Mouse (Mus musculus) thymus, adult 2 months (tissue): ENCODE measurements at regions not wholly inside any gene's neighbourhood (a gene's known extent, or its start where the extent isn't known, plus 50 kb on each side); places are given as distances from the start of the nearest gene placed in this dataset.

Experiments used
- DNase-seq: peaks from one replicate; pipeline ENCODE4 v3.0.0; 2021
- H3K27ac ChIP-seq: fragments of 200-500 bp; 2 replicates; pipeline ENCODE4 v1.5.1; 2012; ENCODE audit warnings: low read length, control low read depth; ENCODE audit not compliant: control insufficient read depth, insufficient read depth
- H3K27me3 ChIP-seq: fragments of 200-500 bp; 2 replicates; pipeline ENCODE4 v1.6.1; 2012; ENCODE audit warnings: mild to moderate bottlenecking, low read length, moderate library complexity, mixed read lengths; ENCODE audit not compliant: control insufficient read depth, insufficient read depth
- H3K36me3 ChIP-seq: fragments of 200-500 bp; 2 replicates; pipeline ENCODE4 v1.6.1; 2012; ENCODE audit warnings: mild to moderate bottlenecking, low read length, moderate library complexity; ENCODE audit not compliant: control insufficient read depth, insufficient read depth
- H3K4me1 ChIP-seq: fragments of 200-500 bp; replicated peaks from 2 replicates; pipeline ENCODE4 v1.6.1; 2012; ENCODE audit warnings: low read length; ENCODE audit not compliant: control insufficient read depth, insufficient read depth
- H3K4me3 ChIP-seq: fragments of 200-500 bp; 2 replicates; pipeline ENCODE4 v1.5.1; 2012; ENCODE audit warnings: mild to moderate bottlenecking, low read length, control low read depth, moderate library complexity; ENCODE audit not compliant: control insufficient read depth, insufficient read depth
- CTCF ChIP-seq: fragments of 200-500 bp; IDR thresholded peaks from 2 replicates; pipeline ENCODE4 v1.5.1; 2012; ENCODE audit warnings: mild to moderate bottlenecking, control low read depth, low read length, moderate library complexity, borderline replicate concordance; ENCODE audit not compliant: control insufficient read depth, poor library complexity, insufficient read depth; ENCODE audit errors: extremely low read depth
- POLR2A ChIP-seq: fragments of 200-500 bp; IDR thresholded peaks from 2 replicates; pipeline ENCODE4 v1.6.1; 2012; ENCODE audit warnings: mild to moderate bottlenecking, low read length, control low read depth, moderate library complexity; ENCODE audit not compliant: control insufficient read depth, poor library complexity, insufficient read depth; ENCODE audit errors: extremely low read depth
- WGBS: fragments of 180-500 bp; shearing (Covaris S2); methylation state at CpG from one replicate; pipeline ENCODE4 v1.1.7; 2018; 5-methylcytosine and 5-hydroxymethylcytosine counted together

- 99% methylated on average over 2 of the region's 2 CpGs for WGBS
- no peaks in the 10 kb centered on the region for H3K36me3 ChIP-seq
- H3K4me3 ChIP-seq: no peak overlapping the region
- DNase-seq: no peak
- H3K27ac ChIP-seq: no peak overlapping the region
- peaks cover 7% of the 10 kb centered on the region for H3K4me1 ChIP-seq
- no peak for TF ChIP-seq POLR2A
- TF ChIP-seq CTCF: no peak
- no peaks in the 10 kb centered on the region for H3K27me3 ChIP-seq
Observed at GRCm38 (mm10) chr8:128225123-128225522, 133.3 kb upstream of the Nrp1 start.

DNA sequence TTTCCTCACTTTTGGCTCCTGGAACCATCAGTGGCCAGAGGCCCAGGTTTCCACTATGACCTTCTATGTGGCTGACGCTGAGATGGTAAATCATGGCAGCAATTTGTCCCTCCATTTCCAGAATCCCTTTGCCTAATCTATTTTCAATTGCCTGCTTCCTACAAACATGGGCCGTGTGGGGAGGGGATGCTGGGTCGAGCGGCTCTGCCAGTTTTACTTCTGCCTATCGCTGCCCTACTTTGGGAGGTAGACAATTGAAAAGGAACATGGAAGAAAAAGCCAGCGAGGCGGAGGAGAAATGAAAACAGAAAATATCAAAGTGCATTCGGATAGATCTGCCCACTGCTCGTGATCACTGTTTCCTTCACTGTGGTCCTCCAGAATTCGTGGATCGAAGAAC lies 123.3 kb upstream of the Nrp1 start:
- no peaks in the 10 kb centered on the region for H3K4me1 ChIP-seq
- no peak overlapping the region for H3K4me3 ChIP-seq
- no peaks in the 10 kb centered on the region for H3K36me3 ChIP-seq
- H3K27me3 ChIP-seq: no peaks in the 10 kb centered on the region
- no peak overlapping the region for H3K27ac ChIP-seq
- WGBS: 90% methylated on average over 11 of the region's 11 CpGs
- no peak for DNase-seq
- TF ChIP-seq POLR2A (no peak), CTCF (no peak)

GRCm38 (mm10) chr8:128235527-128235926 lies 122.9 kb upstream of the Nrp1 start:
- Histone ChIP-seq H3K4me1 (no peaks in the 10 kb centered on the region), H3K4me3 (no peak overlapping the region), H3K36me3 (no peaks in the 10 kb centered on the region), H3K27me3 (no peaks in the 10 kb centered on the region), H3K27ac (no peak overlapping the region)
- WGBS: 29% methylated on average over 5 of the region's 5 CpGs
- TF ChIP-seq CTCF (no peak), POLR2A (no peak)
- DNase-seq: no peak

- DNase-seq: no peak
- no peaks in the 10 kb centered on the region for H3K36me3 ChIP-seq
- H3K4me3 ChIP-seq: no peak overlapping the region
- WGBS: 95% methylated on average over 2 of the region's 2 CpGs
- H3K4me1 ChIP-seq: no peaks in the 10 kb centered on the region
- H3K27ac ChIP-seq: no peak overlapping the region
- no peaks in the 10 kb centered on the region for H3K27me3 ChIP-seq
- no peak for TF ChIP-seq POLR2A
- no peak for TF ChIP-seq CTCF
Observed at GRCm38 (mm10) chr8:128236097-128236496, 122.3 kb upstream of the Nrp1 start.

- H3K36me3 ChIP-seq: no peaks in the 10 kb centered on the region
- WGBS: 99% methylated on average over 2 of the region's 2 CpGs
Observed at GRCm38 (mm10) chr8:128238948-128239347, 119.5 kb upstream of the Nrp1 start.

GRCm38 (mm10) chr8:128239783-128240182 lies 118.6 kb upstream of the Nrp1 start:
- TF ChIP-seq POLR2A: no peak
- TF ChIP-seq CTCF: no peak
- no peaks in the 10 kb centered on the region for H3K4me1 ChIP-seq
- H3K27ac ChIP-seq: no peak overlapping the region
- H3K36me3 ChIP-seq: no peaks in the 10 kb centered on the region
- DNase-seq: no peak
- 98% methylated on average over 1 of the region's 1 CpGs for WGBS
- H3K4me3 ChIP-seq: no peak overlapping the region
- H3K27me3 ChIP-seq: no peaks in the 10 kb centered on the region

More at GRCm38 (mm10) chr8:128238948-128239347, 119.5 kb upstream of the Nrp1 start:
- TF ChIP-seq CTCF: no peak
- TF ChIP-seq POLR2A: no peak
- Histone ChIP-seq H3K27me3 (no peaks in the 10 kb centered on the region), H3K27ac (no peak overlapping the region), H3K4me3 (no peak overlapping the region), H3K4me1 (no peaks in the 10 kb centered on the region)
- DNase-seq: no peak

- Histone ChIP-seq H3K36me3 (no peaks in the 10 kb centered on the region), H3K4me1 (no peaks in the 10 kb centered on the region), H3K27ac (no peak overlapping the region), H3K27me3 (no peaks in the 10 kb centered on the region), H3K4me3 (no peak overlapping the region)
- no peak for DNase-seq
- TF ChIP-seq CTCF (no peak), POLR2A (no peak)
- WGBS: 100% methylated on average over 1 of the region's 1 CpGs
Observed at GRCm38 (mm10) chr8:128241200-128241599, 117.2 kb upstream of the Nrp1 start.
